Mouse (Mus musculus): ENCODE data around the gene Egfl6.

DNA sequence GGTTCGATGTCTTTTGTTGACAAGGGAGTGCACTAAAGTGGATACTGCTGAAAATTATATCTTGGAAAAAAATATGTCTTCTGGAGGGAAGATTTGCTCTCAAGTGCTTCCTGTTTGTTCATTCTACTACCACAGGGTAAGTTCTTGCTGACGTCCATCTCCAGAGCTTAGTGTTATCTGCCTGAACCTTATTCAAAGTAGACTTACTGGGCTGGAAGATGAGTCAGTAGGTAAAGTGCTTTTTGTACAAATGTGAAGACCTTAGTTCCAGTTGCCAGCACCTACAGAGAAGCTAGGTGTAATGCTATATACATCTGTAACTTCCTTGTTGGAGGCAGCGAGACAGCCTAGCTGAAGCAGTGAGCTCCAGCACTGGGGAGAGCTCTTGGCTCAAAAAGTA, 69.6 kb downstream of the Egfl6 start:
- TF ChIP-seq ELF1 (IDR thresholded peaks at IDR 0.05; ENCODE audit: low read depth, low read length) (no peak), SIN3A (IDR thresholded peaks at IDR 0.05; ENCODE audit: low read length) (no peak), CTCF (conservative IDR thresholded peaks at IDR 0.05 in 1 of 2, IDR thresholded peaks at IDR 0.05 in 1 of 2; ENCODE audit: low read depth in 2 of 2, low read length in 2 of 2) (no peak), POLR2A (IDR thresholded peaks at IDR 0.05; ENCODE audit: low read depth, low read length) (no peak), E2F4 (IDR thresholded peaks at IDR 0.05; ENCODE audit: insufficient replicate concordance, low read depth, low read length) (no peak)
